Mouse (Mus musculus): Measurements from ENCODE around the gene Capn10. TPM values are rescaled to one million over a fixed set of nuclear protein-coding genes. Genes with fewer than 3 reads are reported as not detected.

The Capn10 gene
- total and polyA plus RNA-seq, 3 experiments: 30.7 to 43.3 TPM; not detected in 1

- H3K79me2 ChIP-seq (ENCODE audit: control insufficient read depth, insufficient read depth, low read length, poor library complexity): no peaks in the 10 kb centered on the region
- no peak overlapping the region for H3K4me3 ChIP-seq (ENCODE audit: control insufficient read depth in 1 of 2, insufficient read depth in 1 of 2, low read depth in 2 of 2, low read length in 2 of 2)
- TF ChIP-seq NELFE (IDR thresholded peaks at IDR 0.05; ENCODE audit: low read depth, low read length): no peak
- H3K27ac ChIP-seq (ENCODE audit: control insufficient read depth, low read depth, low read length): no peak overlapping the region
- H3K4me1 ChIP-seq (ENCODE audit: control insufficient read depth in 1 of 2, insufficient read depth in 2 of 2, low read length in 2 of 2): no peaks in the 10 kb centered on the region
- H3K27me3 ChIP-seq (ENCODE audit: control insufficient read depth in 1 of 2, insufficient read depth in 2 of 2, low read length in 2 of 2): no peaks in the 10 kb centered on the region; a peak in 1 of 4 replicates
- DNase-seq (ENCODE audit: low read depth, low spot score): no peak
- no peaks in the 10 kb centered on the region for H3K9me3 ChIP-seq (replicated peaks; ENCODE audit: insufficient read depth, low read length)
- no peak overlapping the region for H3K9ac ChIP-seq (ENCODE audit: control insufficient read depth, low read depth, low read length, poor library complexity, severe bottlenecking)
- no peaks in the 10 kb centered on the region for H3K36me3 ChIP-seq (ENCODE audit: control insufficient read depth in 1 of 2, insufficient read depth in 2 of 2, low read length in 2 of 2)
These were observed 58.7 kb downstream of the Capn10 start for GRCm38 (mm10) chr1:92992880-92993279.

Other genes with a start within 250 kb of the Capn10 start
- gene Gpc1, start 102.7 kb upstream of the Capn10 start, total RNA-seq (2012; rRNA removed): 0.16 and 0.23 TPM in 2 replicates
- gene Gpc1, start 102.7 kb upstream of the Capn10 start, polyA plus RNA-seq (2012; ENCODE audit: insufficient read depth in 1 of 2, insufficient read length in 2 of 2, low read depth in 1 of 2, low replicate concordance in 2 of 2, missing spikeins in 1 of 2): 1 to 10 TPM in 1 of 2 experiments, not detected in 1; 3.6 TPM
- gene Ankmy1, start 31.5 kb upstream of the Capn10 start, total RNA-seq (2012; rRNA removed): 0.07 TPM in 1 of 2 replicates, not detected in the other
- under 1 TPM in 1 of 2 experiments, not detected in 1; 0.08 TPM for gene Ankmy1, start 31.5 kb upstream of the Capn10 start, polyA plus RNA-seq (2012; ENCODE audit: insufficient read depth in 1 of 2, insufficient read length in 2 of 2, low read depth in 1 of 2, low replicate concordance in 2 of 2, missing spikeins in 1 of 2)
- 10.1 and 11.9 TPM in 2 replicates for gene Dusp28, start 27.4 kb upstream of the Capn10 start, total RNA-seq (2012; rRNA removed)
- 10 to 100 TPM in 1 of 2 experiments, not detected in 1; 12.0 TPM for gene Dusp28, start 27.4 kb upstream of the Capn10 start, polyA plus RNA-seq (2012; ENCODE audit: insufficient read depth in 1 of 2, insufficient read length in 2 of 2, low read depth in 1 of 2, low replicate concordance in 2 of 2, missing spikeins in 1 of 2)
- 25.2 and 31.1 TPM in 2 replicates for gene Rnpepl1, start 23.6 kb upstream of the Capn10 start, total RNA-seq (2012; rRNA removed)
- 10 to 100 TPM in 1 of 2 experiments, not detected in 1; 91.0 TPM for gene Rnpepl1, start 23.6 kb upstream of the Capn10 start, polyA plus RNA-seq (2012; ENCODE audit: insufficient read depth in 1 of 2, insufficient read length in 2 of 2, low read depth in 1 of 2, low replicate concordance in 2 of 2, missing spikeins in 1 of 2)
- not detected in 2 replicates for gene Gpr35, start 16.5 kb downstream of the Capn10 start, total RNA-seq (2012; rRNA removed)
- gene Gpr35, start 16.5 kb downstream of the Capn10 start, polyA plus RNA-seq (2012; ENCODE audit: insufficient read depth in 1 of 2, insufficient read length in 2 of 2, low read depth in 1 of 2, low replicate concordance in 2 of 2, missing spikeins in 1 of 2): under 1 TPM in 1 of 2 experiments, not detected in 1; 0.22 TPM
- not detected in 2 replicates for gene Aqp12, start 72.0 kb downstream of the Capn10 start, total RNA-seq (2012; rRNA removed)
- gene Aqp12, start 72.0 kb downstream of the Capn10 start, polyA plus RNA-seq (2012; ENCODE audit: insufficient read depth in 1 of 2, insufficient read length in 2 of 2, low read depth in 1 of 2, low replicate concordance in 2 of 2, missing spikeins in 1 of 2): not detected
- gene Kif1a, start 167.6 kb downstream of the Capn10 start, total RNA-seq (2012; rRNA removed): not detected in 2 replicates
- not detected for gene Kif1a, start 167.6 kb downstream of the Capn10 start, polyA plus RNA-seq (2012; ENCODE audit: insufficient read depth in 1 of 2, insufficient read length in 2 of 2, low read depth in 1 of 2, low replicate concordance in 2 of 2, missing spikeins in 1 of 2)
- not detected in 2 replicates for gene Agxt, start 200.9 kb downstream of the Capn10 start, total RNA-seq (2012; rRNA removed)
- gene Agxt, start 200.9 kb downstream of the Capn10 start, polyA plus RNA-seq (2012; ENCODE audit: insufficient read depth in 1 of 2, insufficient read length in 2 of 2, low read depth in 1 of 2, low replicate concordance in 2 of 2, missing spikeins in 1 of 2): not detected
- gene 2310007B03Rik, start 226.6 kb downstream of the Capn10 start, total RNA-seq (2012; rRNA removed): not detected in 2 replicates
- gene 2310007B03Rik, start 226.6 kb downstream of the Capn10 start, polyA plus RNA-seq (2012; ENCODE audit: insufficient read depth in 1 of 2, insufficient read length in 2 of 2, low read depth in 1 of 2, low replicate concordance in 2 of 2, missing spikeins in 1 of 2): not detected
- gene Crocc2, start 234.3 kb downstream of the Capn10 start, total RNA-seq (2012; rRNA removed): not detected in 2 replicates
- gene Crocc2, start 234.3 kb downstream of the Capn10 start, polyA plus RNA-seq (2012; ENCODE audit: insufficient read depth in 1 of 2, insufficient read length in 2 of 2, low read depth in 1 of 2, low replicate concordance in 2 of 2, missing spikeins in 1 of 2): not detected

Data from MEL (cell line).